Mouse (Mus musculus) urinary bladder, adult 18-20 months (tissue): ENCODE data around the gene Rnpepl1.

Experiments
- DNase-seq, 2 experiments: peaks; one replicate each; pipeline ENCODE4 v3.0.0; 2022; ENCODE audit warnings: low spot score in 2 of 2, mixed read lengths in 2 of 2

Gene Rnpepl1

DNA sequence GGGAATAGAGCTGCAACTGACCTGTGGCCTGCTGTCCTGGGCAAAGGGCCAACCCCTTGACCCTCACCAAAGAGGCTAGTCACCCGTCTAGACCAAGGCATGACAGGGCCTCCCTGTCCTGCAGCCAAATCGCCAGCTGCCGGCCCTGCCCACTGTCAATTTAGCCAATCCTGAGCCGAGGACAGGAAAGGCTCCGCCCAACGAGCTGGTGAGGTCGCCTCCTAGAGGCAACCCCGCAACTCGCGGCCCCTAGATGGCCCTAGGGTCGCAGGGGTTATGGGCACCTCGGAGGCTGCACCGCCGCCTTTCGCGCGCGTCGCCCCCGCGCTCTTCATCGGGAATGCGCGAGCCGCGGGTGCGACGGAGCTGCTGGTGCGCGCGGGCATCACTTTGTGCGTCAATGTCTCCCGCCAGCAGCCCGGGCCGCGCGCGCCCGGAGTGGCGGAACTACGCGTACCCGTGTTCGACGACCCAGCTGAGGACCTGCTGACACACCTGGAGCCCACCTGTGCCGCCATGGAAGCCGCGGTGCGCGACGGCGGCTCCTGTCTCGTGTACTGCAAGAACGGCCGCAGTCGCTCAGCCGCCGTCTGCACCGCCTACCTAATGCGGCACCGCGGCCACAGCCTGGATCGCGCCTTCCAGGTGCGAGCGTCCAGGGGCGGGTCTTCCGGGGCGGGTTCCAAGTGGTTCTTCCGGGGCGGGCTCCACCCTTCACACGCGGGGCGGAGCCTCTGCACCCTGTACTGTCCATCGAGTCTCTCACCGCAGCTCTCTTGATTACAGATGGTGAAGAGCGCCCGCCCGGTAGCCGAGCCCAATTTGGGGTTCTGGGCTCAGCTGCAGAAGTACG is 3.6 kb upstream of the Rnpepl1 start, which contains the start of gene Dusp28:
Gene Dusp28 (plus strand): TSS at position 203 of the 853 bp plus-strand sequence.
- peak; percentile 79 to 82 for DNase-seq

DNA sequence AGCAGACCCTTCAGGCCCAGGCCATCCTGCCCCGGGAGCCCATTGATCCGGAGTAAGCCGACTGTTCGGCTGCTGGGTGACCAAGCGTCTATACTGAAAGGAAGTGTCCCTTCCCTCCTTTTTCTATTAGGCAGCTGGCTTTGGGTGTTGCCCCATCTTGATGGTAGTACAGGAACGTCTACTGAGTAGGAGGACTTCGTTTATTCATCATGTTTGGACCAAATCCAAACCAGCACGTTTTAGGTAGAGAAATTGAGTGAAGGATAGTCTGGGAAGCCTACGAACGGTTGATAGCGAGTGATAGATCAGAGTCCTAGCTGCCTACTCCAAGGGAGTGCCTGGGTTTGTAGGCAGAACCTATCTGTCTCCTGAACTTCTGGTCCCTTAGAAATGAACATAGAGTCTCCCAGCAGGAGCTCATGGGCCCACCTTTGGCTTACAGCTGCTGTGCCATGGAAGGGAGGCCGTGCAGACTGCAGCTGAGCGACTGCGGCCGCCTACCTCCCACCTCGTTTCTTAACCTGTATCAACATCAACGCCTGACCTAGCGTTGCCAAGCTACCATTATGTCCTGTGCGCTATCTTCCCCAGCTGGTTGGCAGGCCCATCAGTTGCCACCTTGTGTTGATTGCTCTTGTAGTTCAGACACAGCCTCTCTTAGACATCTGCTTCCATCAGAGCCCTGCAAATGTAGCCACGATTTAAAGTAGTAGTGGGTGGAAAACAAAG is 2.8 kb upstream of the Rnpepl1 start:
- no peak for DNase-seq

DNA sequence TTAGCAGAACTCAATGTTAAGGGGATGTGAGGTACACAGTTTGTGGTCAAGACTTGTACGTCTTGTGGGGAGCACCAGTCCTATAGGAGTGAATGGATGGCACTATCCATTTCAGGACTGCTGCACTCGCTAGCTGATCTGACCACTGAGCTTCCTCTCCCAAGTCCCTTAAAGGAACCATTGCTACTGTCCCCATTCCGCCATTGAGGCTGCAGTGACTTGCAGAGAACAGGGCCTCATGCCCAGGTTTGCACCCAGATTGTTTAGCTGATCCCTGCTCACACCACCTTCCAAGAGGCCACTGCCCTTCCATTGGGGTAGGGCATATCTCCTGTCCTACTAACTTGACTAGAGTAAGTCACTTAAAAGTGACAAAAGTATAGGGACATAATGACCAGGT is 1.9 kb upstream of the Rnpepl1 start:
- DNase-seq: no peak

DNA sequence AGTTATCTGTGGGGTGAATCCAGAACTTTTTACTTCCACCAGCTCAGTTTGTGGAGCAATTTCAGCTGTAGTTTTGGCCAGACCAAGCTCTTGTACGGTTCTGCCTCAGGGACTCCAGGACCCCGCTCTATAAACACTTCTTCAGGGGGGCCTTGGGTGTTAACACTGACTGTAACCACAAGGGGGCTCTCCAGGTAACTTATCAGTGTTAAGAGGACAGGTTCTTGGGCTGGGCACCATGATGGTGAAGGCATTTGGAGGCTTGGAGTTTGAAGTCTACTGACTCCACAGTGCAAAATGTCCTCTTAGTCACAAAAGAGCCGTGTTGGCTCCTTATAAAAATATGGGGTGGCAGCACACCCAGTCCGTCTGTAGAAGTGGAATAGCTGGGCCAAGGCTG is 1.5 kb upstream of the Rnpepl1 start:
- no peak for DNase-seq

DNA sequence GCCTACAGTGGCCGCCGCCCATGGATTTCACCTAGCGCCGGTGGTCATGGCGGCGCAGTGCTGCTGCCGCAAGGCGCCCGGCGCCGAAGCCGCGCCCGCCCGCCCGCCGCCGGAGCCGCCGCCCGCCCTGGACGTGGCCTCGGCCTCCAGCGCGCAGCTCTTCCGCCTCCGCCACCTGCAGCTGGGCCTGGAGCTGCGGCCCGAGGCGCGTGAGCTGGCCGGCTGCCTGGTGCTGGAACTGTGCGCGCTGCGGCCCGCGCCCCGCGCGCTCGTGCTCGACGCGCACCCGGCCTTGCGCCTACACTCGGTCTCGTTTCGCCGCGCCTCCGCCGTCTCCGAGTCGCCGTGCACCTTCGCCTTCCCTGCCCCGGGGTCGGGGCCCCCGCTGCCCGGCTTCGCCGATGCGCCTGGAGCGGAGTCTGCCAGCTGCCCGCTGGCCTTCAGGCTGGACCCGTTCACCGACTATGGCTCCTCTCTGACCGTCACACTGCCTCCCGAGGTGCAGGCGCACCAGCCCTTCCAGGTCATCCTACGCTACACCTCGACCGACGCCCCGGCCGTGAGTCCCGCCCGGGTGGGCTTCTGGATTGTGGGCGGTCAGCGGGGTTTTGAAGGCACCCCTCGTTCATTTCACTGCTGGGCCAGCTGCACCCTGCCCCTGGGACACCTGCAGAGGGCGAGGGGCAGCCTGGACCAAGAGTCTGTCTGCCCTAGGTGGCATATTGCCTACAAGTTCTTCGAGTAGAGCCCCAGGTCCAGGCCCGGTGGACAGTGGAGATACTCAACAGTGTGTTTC is 540 bp downstream of the Rnpepl1 start:
- DNase-seq: peak; percentile 35 to 72

DNA sequence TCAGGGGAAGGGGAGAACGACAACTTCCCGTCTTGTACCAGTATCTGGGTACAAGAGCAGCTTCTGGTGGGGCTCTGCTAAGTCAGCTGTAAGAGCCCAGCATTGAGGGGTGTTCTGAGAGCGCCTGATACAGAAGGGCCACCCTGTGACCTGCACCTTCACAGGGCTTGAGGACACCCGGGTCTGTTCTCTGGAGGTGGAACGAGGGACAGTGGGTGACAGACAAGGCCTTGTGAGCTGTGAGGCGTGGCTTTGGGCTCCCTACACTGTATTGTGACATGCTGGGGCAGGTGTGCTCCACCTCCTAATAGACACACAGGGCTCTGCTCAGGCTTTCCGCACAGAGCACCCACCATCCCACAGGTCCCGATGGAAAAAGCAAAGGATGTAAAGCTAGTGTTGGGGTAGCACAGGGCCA is 1.1 kb downstream of the Rnpepl1 start:
- DNase-seq: peak; percentile 40 to 49

DNA sequence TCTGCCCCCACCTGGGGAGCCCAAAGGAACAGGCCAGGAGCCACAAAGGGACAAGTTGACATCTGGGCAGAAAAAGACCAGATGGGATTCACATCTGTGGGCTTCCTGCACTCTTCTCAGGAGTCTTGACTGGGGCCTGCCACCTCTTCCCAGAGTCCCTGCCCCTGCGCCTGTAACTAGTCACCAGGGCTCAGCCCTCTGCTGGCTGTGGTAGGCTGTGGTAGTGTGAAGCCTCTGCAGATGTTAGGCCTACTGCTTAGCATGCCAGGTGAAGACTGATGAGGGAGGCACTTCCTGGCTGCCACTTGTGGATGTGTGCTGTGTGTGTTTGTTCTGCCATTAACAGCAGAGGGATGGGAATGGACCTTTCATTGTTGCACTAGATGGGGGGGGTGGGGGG is 1.7 kb downstream of the Rnpepl1 start:
- DNase-seq: no peak

DNA sequence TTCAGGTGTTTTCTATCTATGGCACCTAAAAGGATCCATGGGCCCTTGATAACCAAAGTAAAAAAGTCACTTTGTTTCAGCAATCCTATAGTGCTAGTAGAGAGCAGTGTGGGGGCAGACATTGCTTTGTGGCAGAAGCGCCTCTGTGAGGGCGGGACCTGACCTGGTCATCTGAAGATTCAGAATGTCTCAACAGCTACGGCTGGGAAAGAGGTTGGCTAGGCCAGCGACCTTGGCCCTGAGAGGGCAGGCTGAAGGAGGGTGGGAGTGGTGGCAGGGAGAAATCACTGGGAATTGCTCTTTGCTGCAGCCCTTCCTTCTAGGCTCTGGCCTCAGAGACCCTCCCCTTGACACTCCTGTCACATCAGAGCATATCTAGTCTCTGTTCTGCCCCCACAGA is 3.7 kb downstream of the Rnpepl1 start:
- no peak for DNase-seq

DNA sequence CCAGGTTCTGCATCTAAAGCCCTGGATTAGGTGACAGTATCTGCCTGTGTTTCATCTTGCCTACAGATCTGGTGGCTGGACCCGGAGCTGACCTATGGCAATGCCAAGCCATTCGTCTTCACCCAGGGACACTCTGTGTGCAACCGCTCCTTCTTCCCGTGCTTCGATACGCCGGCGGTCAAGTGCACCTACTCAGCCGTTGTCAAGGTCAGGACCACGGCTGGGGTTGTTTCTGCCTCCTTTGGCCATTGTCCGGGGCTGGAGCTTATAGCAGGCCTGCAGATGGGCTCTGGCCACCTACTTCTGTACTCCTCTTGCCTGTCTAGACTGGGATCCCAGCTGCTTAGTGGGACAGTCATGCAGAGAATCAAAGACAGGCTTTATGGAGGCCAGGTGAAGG is 4.4 kb downstream of the Rnpepl1 start:
- DNase-seq: no peak

DNA sequence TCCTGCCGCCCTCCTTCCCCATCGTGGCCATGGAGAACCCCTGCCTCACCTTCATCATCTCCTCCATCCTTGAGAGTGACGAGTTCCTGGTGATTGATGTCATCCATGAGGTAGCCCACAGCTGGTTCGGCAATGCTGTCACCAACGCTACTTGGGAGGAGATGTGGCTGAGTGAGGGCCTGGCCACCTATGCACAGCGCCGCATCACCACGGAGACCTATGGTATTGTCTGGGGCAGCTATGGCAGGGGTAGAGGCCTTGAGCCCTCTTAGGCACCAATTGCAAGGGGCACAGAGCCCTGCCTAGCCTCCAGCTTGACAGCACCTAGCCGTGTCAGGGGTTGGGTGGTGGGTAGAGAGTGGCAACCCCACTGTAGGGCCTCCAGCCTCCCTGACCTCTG is 6.1 kb downstream of the Rnpepl1 start:
- DNase-seq: no peak

DNA sequence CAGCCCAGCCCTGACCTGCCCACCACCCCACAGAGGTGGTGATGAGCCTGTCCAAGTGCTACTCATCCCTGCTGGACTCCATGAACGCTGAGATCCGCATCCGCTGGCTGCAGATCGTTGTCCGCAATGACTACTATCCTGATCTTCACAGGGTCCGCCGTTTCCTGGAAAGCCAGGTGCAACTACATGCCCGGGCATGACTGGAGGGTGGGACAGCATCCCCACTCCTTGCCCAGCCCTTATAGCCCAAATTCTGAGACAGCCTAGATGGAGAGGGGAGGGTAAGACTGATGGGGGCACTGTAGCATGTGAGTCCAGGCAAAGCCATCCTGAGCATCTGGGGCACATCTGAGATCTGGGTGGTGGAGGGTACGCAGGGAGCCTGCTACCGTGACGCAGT is 8.6 kb downstream of the Rnpepl1 start:
- DNase-seq: no peak

DNA sequence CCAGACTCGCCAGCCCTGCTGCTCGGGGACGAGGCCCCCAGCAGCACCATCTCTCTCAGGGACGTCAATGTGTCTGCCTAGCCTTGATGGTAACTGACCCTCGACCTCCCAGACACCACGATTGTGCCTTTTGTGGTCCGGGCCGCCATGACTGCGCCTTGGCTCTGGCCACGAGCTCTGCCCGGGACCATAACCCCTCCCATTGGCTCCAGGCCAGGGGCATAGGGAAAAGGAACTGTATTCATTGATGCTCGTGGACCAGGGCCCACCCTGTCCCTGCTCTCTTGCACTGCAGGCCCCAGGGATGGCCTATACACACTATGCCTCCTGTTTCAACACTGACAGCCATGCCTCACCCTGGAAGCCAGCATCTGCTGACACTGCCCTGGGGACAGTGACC is 9.2 kb downstream of the Rnpepl1 start:
- no peak for DNase-seq

DNA sequence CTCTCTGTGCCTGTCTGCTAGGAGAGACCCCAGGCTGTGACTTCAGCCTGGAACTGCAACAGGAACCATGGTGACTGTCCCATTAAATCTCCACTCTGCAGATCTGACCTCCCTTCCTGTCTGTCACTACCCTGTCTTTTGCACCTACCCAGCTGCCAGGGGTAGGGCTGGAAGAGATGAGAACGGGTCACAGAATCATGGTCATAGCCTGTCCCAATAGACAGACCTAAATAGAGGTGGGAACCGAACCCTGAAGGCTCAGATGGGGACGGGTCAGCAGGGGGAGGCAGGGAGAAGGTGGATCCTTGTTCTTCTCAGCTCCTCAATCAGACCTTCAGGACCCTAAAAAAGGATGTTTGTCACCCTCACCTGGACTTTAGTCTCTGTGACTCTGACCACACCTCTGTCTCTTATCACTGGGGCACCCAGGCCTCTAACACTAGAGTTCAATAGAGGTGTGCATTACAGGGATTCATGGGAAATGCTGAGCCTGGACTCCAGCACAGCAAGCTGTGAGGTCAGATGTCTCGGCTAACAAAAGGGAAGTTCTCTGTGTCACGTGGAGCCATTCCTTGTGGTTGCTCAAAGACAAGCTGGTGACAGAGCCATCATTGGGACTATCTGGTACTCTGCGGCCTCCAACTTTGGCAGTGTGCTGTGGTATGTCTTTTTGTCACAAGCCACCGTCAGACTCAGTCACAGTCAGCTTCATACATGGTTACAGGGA is 10.1 kb downstream of the Rnpepl1 start:
- no peak for DNase-seq

DNA sequence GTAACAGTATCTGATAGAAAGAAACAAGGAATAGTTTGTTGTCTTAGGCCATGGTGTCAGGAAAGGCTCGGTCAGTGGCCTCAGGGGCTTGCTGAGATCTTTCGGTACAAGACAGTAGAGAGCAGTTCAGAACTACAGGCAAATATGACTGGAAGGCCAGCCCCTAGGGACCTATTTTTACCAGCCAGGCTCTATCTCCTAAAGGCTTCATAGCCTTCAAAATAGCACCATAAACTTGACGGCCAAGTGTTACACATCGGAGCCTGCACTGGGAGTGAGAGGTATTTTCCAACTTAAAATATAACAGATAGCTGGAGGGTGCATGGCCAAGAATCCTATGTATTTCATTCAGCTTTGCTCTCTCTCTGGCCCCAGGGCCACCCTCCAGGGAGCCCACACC is 10.9 kb downstream of the Rnpepl1 start:
- no peak for DNase-seq

DNA sequence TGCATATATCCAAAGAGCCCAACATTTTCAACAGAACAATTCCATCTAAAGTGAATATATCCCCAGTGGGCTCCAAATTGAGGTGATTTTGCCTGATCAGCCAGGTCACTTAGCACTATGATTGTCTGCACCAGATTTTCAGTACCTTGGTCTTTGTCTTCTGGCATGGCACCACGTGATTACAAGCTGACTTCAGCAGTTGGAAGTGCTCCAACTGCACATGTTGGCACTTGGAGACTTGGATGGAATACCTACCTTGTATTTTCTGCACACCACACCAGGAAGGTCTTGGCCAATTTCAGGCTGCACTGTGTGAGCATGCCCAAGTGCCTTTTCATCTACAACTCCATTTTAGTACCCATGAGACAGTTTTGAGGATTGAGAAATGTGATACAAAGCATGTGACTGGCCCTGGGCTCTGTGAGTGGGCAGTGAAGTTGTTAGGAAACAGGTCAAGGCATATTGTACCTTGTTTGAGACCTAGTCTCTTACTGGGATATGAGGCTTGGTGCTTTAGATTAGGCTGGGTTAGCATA is 19.7 kb downstream of the Rnpepl1 start:
- DNase-seq: no peak

DNA sequence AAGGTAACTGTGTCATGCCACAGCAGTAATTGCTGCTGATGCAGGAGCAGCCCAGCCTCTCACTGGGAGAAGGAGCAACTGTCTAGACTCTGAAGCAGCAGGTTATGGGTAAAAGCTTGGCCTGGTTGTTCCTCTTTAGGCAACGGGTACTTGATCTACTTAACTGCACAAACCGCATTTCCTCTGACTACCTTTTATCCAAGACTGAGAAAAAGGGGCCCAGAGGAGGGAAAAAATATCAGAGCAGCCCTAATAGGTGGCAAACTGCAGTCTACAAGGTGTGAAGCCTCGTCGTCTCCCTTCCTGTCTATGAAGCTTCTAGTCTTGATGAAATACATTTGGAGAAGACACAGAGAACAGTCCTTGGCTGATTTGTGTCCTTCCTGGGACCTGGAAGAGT is 23.0 kb downstream of the Rnpepl1 start:
- no peak for DNase-seq

DNA sequence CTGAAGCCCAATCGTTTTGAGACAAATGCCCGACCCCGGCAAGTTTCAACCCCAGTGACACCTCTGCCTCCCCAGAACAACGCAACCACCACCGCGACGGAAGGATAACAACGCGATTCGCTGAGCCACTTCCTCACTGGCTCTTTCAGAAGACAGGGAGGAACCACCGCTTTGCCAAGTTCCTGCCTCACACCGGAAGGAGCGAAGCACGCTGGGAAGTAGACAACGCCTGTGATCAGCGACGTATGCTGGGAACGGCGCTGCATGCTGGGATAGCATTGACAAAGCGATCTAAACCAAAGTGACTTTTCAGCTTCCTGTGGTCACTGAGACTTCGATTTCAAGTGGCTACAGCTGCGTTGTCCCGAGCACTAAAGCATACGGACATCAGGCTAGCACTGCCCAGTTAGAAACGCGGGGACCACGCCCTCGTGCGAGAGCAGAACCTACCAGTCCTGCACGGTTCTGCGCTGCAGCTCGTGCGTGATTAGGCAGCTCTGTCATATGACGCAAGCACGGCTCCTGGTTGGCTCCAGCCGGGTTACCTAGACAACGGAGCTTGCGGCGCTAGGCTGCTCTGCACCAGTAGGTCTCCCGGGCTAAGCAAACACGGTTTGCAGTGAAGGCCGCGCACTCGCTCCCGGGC is 23.7 kb downstream of the Rnpepl1 start, which contains the start of gene Capn10:
Gene Capn10 (plus strand): TSS at position 195 of the 646 bp plus-strand sequence.
- peak; percentile 89 to 90 for DNase-seq

DNA sequence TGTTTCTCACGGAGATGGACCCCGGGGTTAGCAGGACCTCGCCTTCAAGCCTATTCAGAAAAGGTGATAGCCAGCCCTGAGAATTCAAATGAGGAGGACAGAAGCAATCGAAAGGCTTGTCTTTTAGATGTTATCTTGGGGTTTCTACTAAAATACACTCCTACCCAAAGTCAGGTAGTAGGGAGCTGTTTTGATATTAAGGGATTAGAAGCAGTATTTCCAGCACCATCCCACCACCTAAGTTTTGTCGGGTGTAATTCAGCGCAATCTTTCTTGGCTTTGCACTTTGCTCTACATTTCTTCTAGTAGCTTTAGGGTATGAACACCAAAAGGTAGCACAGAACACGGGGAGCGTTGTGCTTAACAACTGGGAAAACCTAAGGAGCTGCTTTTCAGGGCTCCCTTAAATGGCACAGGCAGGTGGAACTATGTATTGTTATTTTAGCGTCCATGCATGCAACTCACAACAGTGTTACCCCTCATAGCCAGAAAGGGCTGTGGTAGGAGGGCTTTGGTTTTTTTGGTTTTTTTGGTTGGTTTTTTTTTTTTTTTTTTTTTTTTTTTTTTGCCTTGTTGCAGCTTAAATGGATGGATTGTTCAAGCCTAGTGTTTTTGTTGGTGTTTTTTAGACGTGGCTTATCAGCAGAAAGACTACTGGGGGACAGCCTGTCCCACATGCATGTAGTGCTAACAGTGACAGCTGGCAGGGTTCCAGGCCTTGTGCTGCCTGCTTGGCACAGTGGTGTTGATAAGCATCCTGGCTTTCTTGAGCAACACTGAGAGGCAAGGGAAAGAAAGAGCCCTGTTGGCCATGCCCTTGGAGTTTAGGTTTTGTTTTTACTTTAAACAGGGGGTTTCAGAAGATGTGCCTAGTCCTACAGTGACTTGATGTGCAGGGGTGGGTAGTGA is 24.7 kb downstream of the Rnpepl1 start:
- no peak for DNase-seq

DNA sequence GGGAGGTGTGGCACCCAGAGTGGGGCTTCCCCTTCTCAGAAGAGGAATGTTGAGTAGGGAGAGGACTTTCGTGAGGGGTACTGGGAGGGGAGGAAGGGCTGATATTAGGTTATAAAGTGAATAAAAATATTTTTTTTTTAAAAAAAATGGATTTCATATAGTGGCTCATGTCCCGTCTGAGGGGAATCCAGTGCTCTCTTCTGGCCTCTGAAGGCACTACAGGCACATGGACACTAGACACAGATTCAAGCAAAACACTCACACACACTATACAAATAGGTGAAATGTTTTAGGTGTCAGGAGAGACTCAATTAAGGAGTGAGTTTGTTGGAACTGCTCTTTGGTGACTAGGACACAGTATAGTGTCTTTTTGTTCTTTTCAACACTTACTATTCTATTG is 25.4 kb downstream of the Rnpepl1 start:
- DNase-seq: no peak

DNA sequence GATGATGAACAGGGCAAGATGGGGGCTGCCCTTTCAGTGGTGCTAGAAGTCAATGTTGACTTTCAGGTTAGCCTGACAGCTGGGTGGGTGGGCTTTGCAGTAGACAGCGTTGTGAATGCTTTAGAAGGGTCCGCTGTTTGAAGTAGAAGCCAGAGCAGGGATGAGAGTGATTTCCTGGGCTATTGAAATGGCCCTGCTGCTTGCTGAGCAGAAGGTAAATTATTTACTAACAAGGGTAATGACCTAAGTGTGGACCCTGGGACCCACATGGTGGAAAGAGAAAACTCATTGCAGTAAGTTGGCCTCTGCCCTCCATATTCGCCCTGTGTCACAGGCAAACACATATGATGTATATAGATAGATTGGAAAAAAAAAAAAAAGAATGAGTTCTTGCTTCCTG is 25.9 kb downstream of the Rnpepl1 start:
- DNase-seq: no peak
